Mouse (Mus musculus): ENCODE measurements at regions not wholly inside any gene's neighbourhood (a gene's known extent, or its start where the extent isn't known, plus 50 kb on each side); places are given as distances from the start of the nearest gene placed in this dataset.

- ATAC-seq = no peak
Measured at GRCm38 (mm10) chr1:61321513-61322145, 317.0 kb upstream of the Pard3b start.

- no peak for ATAC-seq
Measured at GRCm38 (mm10) chr1:61331456-61331855, 307.2 kb upstream of the Pard3b start.

GRCm38 (mm10) chr1:61331906-61332305, 306.7 kb upstream of the Pard3b start:
- ATAC-seq = no peak

- ATAC-seq = no peak
Measured at GRCm38 (mm10) chr1:61336367-61336766, 302.3 kb upstream of the Pard3b start.

GRCm38 (mm10) chr1:61352921-61353320, 285.7 kb upstream of the Pard3b start:
- ATAC-seq = no peak

- no peak for ATAC-seq
Measured at GRCm38 (mm10) chr1:61353481-61353880, 285.1 kb upstream of the Pard3b start.

- no peak for ATAC-seq
Measured at GRCm38 (mm10) chr1:61355241-61355640, 283.4 kb upstream of the Pard3b start.

GRCm38 (mm10) chr1:61359011-61359930, 279.4 kb upstream of the Pard3b start:
- no peak for ATAC-seq

GRCm38 (mm10) chr1:61372581-61372980, 266.0 kb upstream of the Pard3b start:
- ATAC-seq = no peak

- no peak for ATAC-seq
Measured at GRCm38 (mm10) chr1:61373661-61374491, 264.7 kb upstream of the Pard3b start.

- no peak for ATAC-seq
Measured at GRCm38 (mm10) chr1:61376417-61376816, 262.2 kb upstream of the Pard3b start.

GRCm38 (mm10) chr1:61377070-61377469, 261.6 kb upstream of the Pard3b start:
- ATAC-seq = peak; percentile 49

- ATAC-seq = no peak
Measured at GRCm38 (mm10) chr1:61378240-61378639, 260.4 kb upstream of the Pard3b start.

- ATAC-seq = no peak
Measured at GRCm38 (mm10) chr1:61379771-61380517, 258.7 kb upstream of the Pard3b start.

- ATAC-seq = no peak
Measured at GRCm38 (mm10) chr1:61387587-61387986, 251.0 kb upstream of the Pard3b start.

GRCm38 (mm10) chr1:61397796-61398195, 240.8 kb upstream of the Pard3b start:
- ATAC-seq = no peak

GRCm38 (mm10) chr1:61402339-61402738, 236.3 kb upstream of the Pard3b start:
- ATAC-seq = no peak

GRCm38 (mm10) chr1:61407201-61407600, 231.4 kb upstream of the Pard3b start:
- no peak for ATAC-seq

GRCm38 (mm10) chr1:61414772-61415171, 223.9 kb upstream of the Pard3b start:
- ATAC-seq = no peak

GRCm38 (mm10) chr1:61415426-61416195, 223.0 kb upstream of the Pard3b start:
- ATAC-seq = no peak

GRCm38 (mm10) chr1:61418396-61418795, 220.2 kb upstream of the Pard3b start:
- no peak for ATAC-seq

- no peak for ATAC-seq
Measured at GRCm38 (mm10) chr1:61419839-61420238, 218.8 kb upstream of the Pard3b start.
